Comparison of ENCODE assay signal across 24 mouse cellular contexts in genomic region chr9:94425804-94426203, GRCm38 (mm10).
DNase-seq lines count a peak whose midpoint lies in the region; ATAC-seq lines count a peak whose summit lies in the region.
"Had no signal": no experiment of that assay in that cellular context is flagged by ENCODE, and none has a peak within 500 bp of the region (broad histone marks: within the 10 kb centered on the region; RNA-seq: fewer than 3 reads in every experiment).

No protein-coding gene starts in this region.

- DNase-seq in heart, embryonic 10.5 days (ENCODE audit: low spot score), result peak; percentile 82
- no peak for DNase-seq in heart, postnatal 36 days
- DNase-seq in retina, postnatal 1 day, result peak; percentile 49
- no peak for DNase-seq in retina, embryonic 14.5 days (ENCODE audit: low spot score)
- DNase-seq in spleen, adult 18-20 months, result no peak
- DNase-seq in cerebellum, adult 11 months, result no peak
- DNase-seq: adrenal gland, postnatal 14 days; cerebellum, adult 11-12 months; cerebellum, postnatal 14 days; gastrocnemius, adult 2 months; kidney, adult 11 months; layer of hippocampus, adult 9-11 months; lung, adult 18-20 months; lung, postnatal 14 days; thymus, adult 18-20 months; thymus, postnatal 36 days had no signal

- H3K27ac ChIP-seq in heart, embryonic 10.5 days, result no peak overlapping the region
- no peak overlapping the region for H3K27ac ChIP-seq in kidney, embryonic 14.5 days (ENCODE audit: low read depth, low read length)
- no peak overlapping the region for H3K27ac ChIP-seq in kidney, embryonic 15.5 days
- H3K27ac ChIP-seq: gastrocnemius, adult 2 months; kidney, postnatal 0 days; limb, embryonic 13.5 days; liver, embryonic 12.5 days had no signal

- 11% methylated on average over 6 of the region's 6 CpGs for WGBS in heart, embryonic 10.5 days
- WGBS in kidney, embryonic 14.5 days, result 33% methylated on average over 6 of the region's 6 CpGs
- 26% methylated on average over 6 of the region's 6 CpGs for WGBS in kidney, embryonic 15.5 days

- H3K36me3 ChIP-seq in heart, embryonic 10.5 days, result no peaks in the 10 kb centered on the region
- H3K36me3 ChIP-seq in kidney, embryonic 14.5 days (ENCODE audit: control insufficient read depth, insufficient read depth, low read length), result no peaks in the 10 kb centered on the region
- H3K36me3 ChIP-seq in kidney, embryonic 15.5 days, result no peaks in the 10 kb centered on the region
- H3K36me3 ChIP-seq: limb, embryonic 13.5 days; liver, embryonic 12.5 days; neural tube, embryonic 13.5 days had no signal

- H3K9ac ChIP-seq in kidney, embryonic 14.5 days (ENCODE audit: low read depth, low read length), result no peak overlapping the region
- H3K9ac ChIP-seq in kidney, embryonic 15.5 days, result no peak overlapping the region
- H3K9ac ChIP-seq: limb, embryonic 13.5 days; liver, embryonic 12.5 days; neural tube, embryonic 13.5 days had no signal

- H3K27me3 ChIP-seq in heart, embryonic 10.5 days (ENCODE audit: insufficient read depth, poor library complexity, severe bottlenecking), result no peaks in the 10 kb centered on the region
- no peaks in the 10 kb centered on the region for H3K27me3 ChIP-seq in kidney, embryonic 14.5 days (ENCODE audit: control insufficient read depth, insufficient read depth, low read length)
- H3K27me3 ChIP-seq in kidney, embryonic 15.5 days, result no peaks in the 10 kb centered on the region
- H3K27me3 ChIP-seq: limb, embryonic 13.5 days; liver, embryonic 12.5 days; neural tube, embryonic 13.5 days had no signal

- no peak overlapping the region for H3K4me3 ChIP-seq in heart, embryonic 10.5 days
- no peak overlapping the region for H3K4me3 ChIP-seq in kidney, embryonic 14.5 days (ENCODE audit: low read length)
- H3K4me3 ChIP-seq in kidney, embryonic 15.5 days (replicated peaks), result no peak overlapping the region
- H3K4me3 ChIP-seq: gastrocnemius, adult 2 months; limb, embryonic 13.5 days; liver, embryonic 12.5 days; neural tube, embryonic 13.5 days had no signal

- intact Hi-C loops in heart, postnatal 36 days (cut with DNase I), result no loop called here

- peaks cover 8% of the 10 kb centered on the region for H3K4me1 ChIP-seq in heart, embryonic 10.5 days
- no peaks in the 10 kb centered on the region for H3K4me1 ChIP-seq in kidney, embryonic 14.5 days (ENCODE audit: control insufficient read depth, insufficient read depth, low read length)
- H3K4me1 ChIP-seq in kidney, embryonic 15.5 days, result no peaks in the 10 kb centered on the region
- H3K4me1 ChIP-seq: liver, embryonic 12.5 days had no signal

- peak; percentile 55; the same call in 1 of the 2 replicates for ATAC-seq in kidney, embryonic 14.5 days (ENCODE audit: low FRiP score, low TSS enrichment)
- no peak for ATAC-seq in kidney, embryonic 15.5 days (replicated peaks; ENCODE audit: low FRiP score)
- ATAC-seq: CD4-positive, CD25-positive, alpha-beta regulatory T cell, adult 4 months; liver, embryonic 12.5 days had no signal

- H3K9me3 ChIP-seq in heart, embryonic 10.5 days, result no peaks in the 10 kb centered on the region
- H3K9me3 ChIP-seq in kidney, embryonic 14.5 days (ENCODE audit: control insufficient read depth, low read length), result no peaks in the 10 kb centered on the region
- no peaks in the 10 kb centered on the region for H3K9me3 ChIP-seq in kidney, embryonic 15.5 days (replicated peaks)
- H3K9me3 ChIP-seq: limb, embryonic 13.5 days; liver, embryonic 12.5 days; neural tube, embryonic 13.5 days had no signal

- no peak overlapping the region for H3K4me2 ChIP-seq in kidney, embryonic 14.5 days (replicated peaks; ENCODE audit: low read depth, low read length)
- H3K4me2 ChIP-seq in kidney, embryonic 15.5 days, result no peak overlapping the region
- H3K4me2 ChIP-seq: heart, embryonic 11.5 days; limb, embryonic 13.5 days; liver, embryonic 12.5 days; neural tube, embryonic 13.5 days had no signal

Comparison
In these comparisons a context has a peak if more than half of its experiments do, and no peak if none do; other contexts are left out.
1. DNase-seq: peak in heart, embryonic 10.5 days (single experiment) and retina, postnatal 1 day (single experiment); none in heart, postnatal 36 days (0 of 2), retina, embryonic 14.5 days (single experiment), spleen, adult 18-20 months (0 of 2) and cerebellum, adult 11 months (single experiment).